Mouse (Mus musculus): ENCODE results near the gene Gm44805. TPM values are rescaled to one million over a fixed set of nuclear protein-coding genes. Genes with fewer than 3 reads are reported as not detected.
A peak's percentile ranks its signal among the peaks of the same experiment; 100 is the strongest.

The Gm44805 gene
- total and polyA plus RNA-seq, 2 experiments from 2014 or later, result not detected

- H3K36me3 ChIP-seq (replicated peaks; ENCODE audit: control insufficient read depth, insufficient read depth, low read length), result no peaks in the 10 kb centered on the region
- no peak overlapping the region for H3K27ac ChIP-seq (ENCODE audit: low read depth)
- H3K4me1 ChIP-seq (ENCODE audit: control insufficient read depth, insufficient read depth), result peaks cover 5% of the 10 kb centered on the region; the same call in 1 of the 2 replicates
- H3K4me2 ChIP-seq (ENCODE audit: low read depth, low read length), result no peak overlapping the region
- no peak for TF ChIP-seq CTCF (IDR thresholded peaks at IDR 0.05; ENCODE audit: low read depth)
- TF ChIP-seq EP300 (IDR thresholded peaks at IDR 0.05; ENCODE audit: low read depth), result no peak
- no peak overlapping the region for H3K4me3 ChIP-seq (ENCODE audit: low read depth, low read length)
- H3K9me3 ChIP-seq (replicated peaks; ENCODE audit: control insufficient read depth, low read length), result no peaks in the 10 kb centered on the region
- H3K27me3 ChIP-seq (ENCODE audit: control insufficient read depth, insufficient read depth, low read length), result no peaks in the 10 kb centered on the region
- 52% methylated on average over 14 of the region's 14 CpGs for WGBS
- DNase-seq (ENCODE audit: low spot score) (no peak), ATAC-seq (ENCODE audit: insufficient read depth, low read depth) (no peak)
- no peak overlapping the region for H3K9ac ChIP-seq (replicated peaks; ENCODE audit: low read depth, low read length)
Measured at GRCm38 (mm10) chr7:19673083-19673699, 8.0 kb downstream of the Gm44805 start.

GRCm38 (mm10) chr7:19671511-19671910 lies 9.7 kb downstream of the Gm44805 start:
- Histone ChIP-seq H3K27me3 (ENCODE audit: control insufficient read depth, insufficient read depth, low read length) (no peaks in the 10 kb centered on the region), H3K4me1 (ENCODE audit: control insufficient read depth, insufficient read depth) (peaks cover 5% of the 10 kb centered on the region; the same call in 1 of the 2 replicates), H3K4me2 (ENCODE audit: low read depth, low read length) (no peak overlapping the region), H3K4me3 (ENCODE audit: low read depth, low read length) (no peak overlapping the region), H3K27ac (ENCODE audit: low read depth) (no peak overlapping the region), H3K36me3 (replicated peaks; ENCODE audit: control insufficient read depth, insufficient read depth, low read length) (no peaks in the 10 kb centered on the region), H3K9ac (replicated peaks; ENCODE audit: low read depth, low read length) (no peak overlapping the region), H3K9me3 (replicated peaks; ENCODE audit: control insufficient read depth, low read length) (no peaks in the 10 kb centered on the region)
- ATAC-seq (ENCODE audit: insufficient read depth, low read depth), result no peak
- TF ChIP-seq CTCF (IDR thresholded peaks at IDR 0.05; ENCODE audit: low read depth) (no peak), EP300 (IDR thresholded peaks at IDR 0.05; ENCODE audit: low read depth) (no peak)
- WGBS, result 62% methylated on average over 10 of the region's 10 CpGs
- no peak for DNase-seq (ENCODE audit: low spot score)

GRCm38 (mm10) chr7:19668947-19669721 lies 12.1 kb downstream of the Gm44805 start:
- DNase-seq (ENCODE audit: low spot score) (peak; percentile 91), ATAC-seq (ENCODE audit: insufficient read depth, low read depth) (peak; percentile 75)
- no peaks in the 10 kb centered on the region for H3K9me3 ChIP-seq (replicated peaks; ENCODE audit: control insufficient read depth, low read length)
- H3K4me3 ChIP-seq (ENCODE audit: low read depth, low read length), result no peak overlapping the region
- H3K4me2 ChIP-seq (ENCODE audit: low read depth, low read length), result peak overlapping the region; percentile 27
- TF ChIP-seq EP300 (IDR thresholded peaks at IDR 0.05; ENCODE audit: low read depth), result no peak
- TF ChIP-seq CTCF (IDR thresholded peaks at IDR 0.05; ENCODE audit: low read depth), result peak; percentile 98
- 6% methylated on average over 10 of the region's 10 CpGs for WGBS
- peak overlapping the region; percentile 72 for H3K27ac ChIP-seq (ENCODE audit: low read depth)
- H3K9ac ChIP-seq (replicated peaks; ENCODE audit: low read depth, low read length), result no peak overlapping the region
- H3K36me3 ChIP-seq (replicated peaks; ENCODE audit: control insufficient read depth, insufficient read depth, low read length), result no peaks in the 10 kb centered on the region
- H3K27me3 ChIP-seq (ENCODE audit: control insufficient read depth, insufficient read depth, low read length), result no peaks in the 10 kb centered on the region
- peaks cover 10% of the 10 kb centered on the region for H3K4me1 ChIP-seq (ENCODE audit: control insufficient read depth, insufficient read depth)

- ATAC-seq (ENCODE audit: insufficient read depth, low read depth), result no peak
- no peaks in the 10 kb centered on the region for H3K36me3 ChIP-seq (replicated peaks; ENCODE audit: control insufficient read depth, insufficient read depth, low read length)
- WGBS, result 64% methylated on average over 2 of the region's 2 CpGs
Measured at GRCm38 (mm10) chr7:19667434-19667833, 13.8 kb downstream of the Gm44805 start.

GRCm38 (mm10) chr7:19666750-19667149 lies 14.5 kb downstream of the Gm44805 start:
- peaks cover 18% of the 10 kb centered on the region for H3K4me1 ChIP-seq (ENCODE audit: control insufficient read depth, insufficient read depth)
- DNase-seq (ENCODE audit: low spot score) (no peak), ATAC-seq (ENCODE audit: insufficient read depth, low read depth) (no peak)
- no peak for TF ChIP-seq EP300 (IDR thresholded peaks at IDR 0.05; ENCODE audit: low read depth)
- TF ChIP-seq CTCF (IDR thresholded peaks at IDR 0.05; ENCODE audit: low read depth), result peak; percentile 13; the same call in 1 of the 2 replicates
- no peaks in the 10 kb centered on the region for H3K27me3 ChIP-seq (ENCODE audit: control insufficient read depth, insufficient read depth, low read length)
- no peak overlapping the region for H3K9ac ChIP-seq (replicated peaks; ENCODE audit: low read depth, low read length)
- H3K4me2 ChIP-seq (ENCODE audit: low read depth, low read length), result no peak overlapping the region
- peaks cover 4% of the 10 kb centered on the region; the same call in 1 of the 2 replicates for H3K36me3 ChIP-seq (replicated peaks; ENCODE audit: control insufficient read depth, insufficient read depth, low read length)
- H3K4me3 ChIP-seq (ENCODE audit: low read depth, low read length), result no peak overlapping the region
- no peak overlapping the region for H3K27ac ChIP-seq (ENCODE audit: low read depth)
- H3K9me3 ChIP-seq (replicated peaks; ENCODE audit: control insufficient read depth, low read length), result no peaks in the 10 kb centered on the region
- 60% methylated on average over 3 of the region's 3 CpGs for WGBS

More at GRCm38 (mm10) chr7:19667434-19667833, 13.8 kb downstream of the Gm44805 start:
- H3K27ac ChIP-seq (ENCODE audit: low read depth), result no peak overlapping the region
- no peak overlapping the region for H3K4me2 ChIP-seq (ENCODE audit: low read depth, low read length)
- no peak for DNase-seq (ENCODE audit: low spot score)
- H3K4me1 ChIP-seq (ENCODE audit: control insufficient read depth, insufficient read depth), result peaks cover 18% of the 10 kb centered on the region
- no peak overlapping the region for H3K9ac ChIP-seq (replicated peaks; ENCODE audit: low read depth, low read length)
- H3K4me3 ChIP-seq (ENCODE audit: low read depth, low read length), result no peak overlapping the region
- H3K27me3 ChIP-seq (ENCODE audit: control insufficient read depth, insufficient read depth, low read length), result no peaks in the 10 kb centered on the region
- no peaks in the 10 kb centered on the region for H3K9me3 ChIP-seq (replicated peaks; ENCODE audit: control insufficient read depth, low read length)
- no peak for TF ChIP-seq CTCF (IDR thresholded peaks at IDR 0.05; ENCODE audit: low read depth)
- no peak for TF ChIP-seq EP300 (IDR thresholded peaks at IDR 0.05; ENCODE audit: low read depth)

Measured in heart, postnatal 0 days (tissue).